Mouse (Mus musculus): ENCODE results near the gene Ccdc15.

DNA sequence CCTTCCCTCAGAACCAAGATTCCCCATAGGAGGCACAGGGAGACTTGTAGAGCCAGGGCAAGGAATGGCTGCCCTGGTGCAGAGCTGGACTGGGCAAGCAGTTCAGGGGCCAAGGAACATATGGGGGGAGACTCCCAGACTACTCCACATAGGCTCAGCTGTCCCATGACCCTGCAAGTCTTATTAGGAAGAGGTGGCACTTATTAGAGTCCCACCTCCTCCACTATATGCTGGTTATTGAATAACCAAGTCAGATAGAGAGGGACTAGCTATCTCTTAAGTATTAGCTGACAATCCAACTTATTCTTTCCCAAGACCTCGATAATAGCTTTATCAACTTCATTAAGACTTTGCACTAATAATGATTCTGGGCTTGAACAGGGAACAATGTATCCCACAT lies 102.4 kb downstream of the Ccdc15 start:
- no peak for TF ChIP-seq CTCF (conservative IDR thresholded peaks at IDR 0.05; ENCODE audit: low read length)
- no peak for TF ChIP-seq POU5F1 (IDR thresholded peaks at IDR 0.05; ENCODE audit: borderline replicate concordance, low read length)
- TF ChIP-seq NANOG (IDR thresholded peaks at IDR 0.05; ENCODE audit: borderline replicate concordance, low read length) = no peak
